10 mouse cellular contexts compared by ENCODE assay signal in genomic region chr7:63445346-63445700, GRCm38 (mm10). TPM values are rescaled to one million over a fixed set of nuclear protein-coding genes. Genes with fewer than 3 reads are reported as not detected.
DNase-seq lines count a peak whose midpoint lies in the region; ATAC-seq and TF ChIP-seq lines count a peak whose summit lies in the region.
"Had no signal": no experiment of that assay in that cellular context is flagged by ENCODE, and none has a peak within 500 bp of the region (broad histone marks: within the 10 kb centered on the region; RNA-seq: fewer than 3 reads in every experiment).

No protein-coding gene starts in this region.

- no peak for TF ChIP-seq CTCF in heart, postnatal 0 days (IDR thresholded peaks at IDR 0.05; ENCODE audit: low read depth)
- no peak for TF ChIP-seq CTCF in forebrain, postnatal 0 days (IDR thresholded peaks at IDR 0.05; ENCODE audit: low read depth)

- peaks cover 30% of the 10 kb centered on the region for H3K27me3 ChIP-seq in heart, postnatal 0 days (ENCODE audit: control insufficient read depth, insufficient read depth, low read length)
- no peaks in the 10 kb centered on the region for H3K27me3 ChIP-seq in forebrain, postnatal 0 days (ENCODE audit: insufficient read depth, low read length)
- peaks cover 27% of the 10 kb centered on the region for H3K27me3 ChIP-seq in midbrain, embryonic 10.5 days (ENCODE audit: low read depth, poor library complexity, severe bottlenecking)

- no peak for DNase-seq in heart, postnatal 0 days (ENCODE audit: low spot score)
- no peak for DNase-seq in heart, adult 11 months
- DNase-seq in forebrain, postnatal 0 days: peak; percentile 41
- no peak for DNase-seq in midbrain, embryonic 10.5 days (ENCODE audit: low spot score)
- no peak for DNase-seq in urinary bladder, adult 2 months (ENCODE audit: low spot score)
- no peak for DNase-seq in adrenal gland, adult 18-20 months (ENCODE audit: low spot score in 2 of 2)
- DNase-seq in cerebellum, adult 8-10 months: no peak
- DNase-seq: right cerebral cortex, postnatal 4 days had no signal

- peak overlapping the region; percentile 89 for H3K4me2 ChIP-seq in heart, postnatal 0 days (ENCODE audit: low read depth, low read length)
- H3K4me2 ChIP-seq in forebrain, postnatal 0 days (ENCODE audit: low read depth): peak overlapping the region; percentile 78

- H3K9me3 ChIP-seq in heart, postnatal 0 days (replicated peaks; ENCODE audit: control insufficient read depth, low read length): no peaks in the 10 kb centered on the region
- H3K9me3 ChIP-seq in forebrain, postnatal 0 days (ENCODE audit: low read length): no peaks in the 10 kb centered on the region
- no peaks in the 10 kb centered on the region for H3K9me3 ChIP-seq in midbrain, embryonic 10.5 days (replicated peaks)

- no peak for ATAC-seq in heart, postnatal 0 days (ENCODE audit: insufficient read depth, low read depth)
- ATAC-seq in forebrain, postnatal 0 days: peak; percentile 45

- H3K27ac ChIP-seq in heart, postnatal 0 days (ENCODE audit: low read depth): no peak overlapping the region
- no peak overlapping the region for H3K27ac ChIP-seq in brown adipose tissue, adult 24 weeks (replicated peaks; ENCODE audit: low read depth, low read length)
- peak overlapping the region; percentile 83 for H3K27ac ChIP-seq in forebrain, postnatal 0 days (ENCODE audit: low read depth, low read length)
- peak overlapping the region; percentile 85 for H3K27ac ChIP-seq in midbrain, embryonic 10.5 days (replicated peaks)

- peak overlapping the region; percentile 58 for H3K4me3 ChIP-seq in heart, postnatal 0 days (ENCODE audit: low read depth, low read length)
- H3K4me3 ChIP-seq in brown adipose tissue, adult 24 weeks (ENCODE audit: insufficient read depth, low read depth, low read length): 0 out of 2 replicates have a peak overlapping the region, but pooled peaks have one; percentile 40
- peak overlapping the region; percentile 76 for H3K4me3 ChIP-seq in forebrain, postnatal 0 days (ENCODE audit: low read depth, low read length)
- H3K4me3 ChIP-seq in midbrain, embryonic 10.5 days: peak overlapping the region; percentile 82

- H3K4me1 ChIP-seq in heart, postnatal 0 days (ENCODE audit: control insufficient read depth, insufficient read depth): no peaks in the 10 kb centered on the region
- no peaks in the 10 kb centered on the region for H3K4me1 ChIP-seq in brown adipose tissue, adult 24 weeks (ENCODE audit: control insufficient read depth, insufficient read depth, insufficient read length, low read length)
- H3K4me1 ChIP-seq in forebrain, postnatal 0 days (ENCODE audit: insufficient read depth): peaks cover 7% of the 10 kb centered on the region; the same call in 1 of the 2 replicates
- H3K4me1 ChIP-seq in midbrain, embryonic 10.5 days: peaks cover 8% of the 10 kb centered on the region

- H3K9ac ChIP-seq in heart, postnatal 0 days (replicated peaks; ENCODE audit: low read depth, low read length): no peak overlapping the region
- peak overlapping the region; percentile 87 for H3K9ac ChIP-seq in forebrain, postnatal 0 days

- H3K36me3 ChIP-seq in heart, postnatal 0 days (replicated peaks; ENCODE audit: control insufficient read depth, insufficient read depth, low read length): no peaks in the 10 kb centered on the region
- no peaks in the 10 kb centered on the region for H3K36me3 ChIP-seq in forebrain, postnatal 0 days (ENCODE audit: insufficient read depth)
- H3K36me3 ChIP-seq in midbrain, embryonic 10.5 days: no peaks in the 10 kb centered on the region

- no peak for TF ChIP-seq EP300 in heart, postnatal 0 days (IDR thresholded peaks at IDR 0.05; ENCODE audit: low read depth)

- 23% methylated on average over 10 of the region's 10 CpGs for WGBS in heart, postnatal 0 days
- WGBS in forebrain, postnatal 0 days: 7% methylated on average over 10 of the region's 10 CpGs
- WGBS in midbrain, embryonic 10.5 days: 22% methylated on average over 10 of the region's 10 CpGs

RNA-seq across cellular contexts. Expression of gene Otud7a, which starts 0.8 kb away (rescaled TPM):
- not detected in 2 replicates for total RNA-seq in heart, postnatal 0 days (2014; rRNA removed; ENCODE audit: low replicate concordance)
- polyA plus RNA-seq in heart, postnatal 0 days (2015; fragmentation: Nextera tagmentation; extraction: Ambion mirVana): 0.27 TPM in 1 of 2 replicates, not detected in the other
- polyA plus RNA-seq in brown adipose tissue, adult 24 weeks (2012; ENCODE audit: insufficient read depth, insufficient read length, missing spikeins): not detected in 2 replicates
- 21.6 and 22.2 TPM in 2 replicates for total RNA-seq in forebrain, postnatal 0 days (2014; rRNA removed)
- 3.3 and 3.8 TPM in 2 replicates for polyA plus RNA-seq in forebrain, postnatal 0 days (2015; fragmentation: Nextera tagmentation; extraction: Ambion mirVana)
- polyA plus RNA-seq in midbrain, embryonic 10.5 days (2016; fragmentation: Nextera tagmentation; extraction: Ambion mirVana): 1.1 and 1.8 TPM in 2 replicates
- polyA plus RNA-seq in urinary bladder, adult 2 months (2012; rRNA removed): 0.14 and 0.15 TPM in 2 replicates
- total RNA-seq in adrenal gland, adult 18-20 months (2021): 1 to 10 TPM in 1 of 2 experiments, under 1 TPM in 1; 0.70 to 1.3 TPM
- total RNA-seq: MEL had no signal

Comparison
In these comparisons a context has a peak if more than half of its experiments do, and no peak if none do; other contexts are left out.
1. H3K27ac ChIP-seq: peak in forebrain, postnatal 0 days (single experiment) and midbrain, embryonic 10.5 days (single experiment); none in heart, postnatal 0 days (single experiment) and brown adipose tissue, adult 24 weeks (single experiment).
2. Peak in every context shown above with its lines, with median percentiles within 50 percentile points of each other: H3K4me3 ChIP-seq.